Mouse (Mus musculus) ES-Bruce4 (cell line): ENCODE data around the gene Stx12. TPM values are rescaled to one million over a fixed set of nuclear protein-coding genes. Genes with fewer than 3 reads are reported as not detected.

Experiments used
- H3K27ac ChIP-seq: 2 replicates; pipeline ENCODE4 v1.5.1; 2012; ENCODE audit warnings: low read length, inconsistent platforms; ENCODE audit not compliant: insufficient read depth
- H3K27me3 ChIP-seq: 2 replicates; pipeline ENCODE4 v1.6.1; 2012; ENCODE audit warnings: mild to moderate bottlenecking, low read length, inconsistent platforms; ENCODE audit not compliant: control insufficient read depth, poor library complexity, insufficient read depth, severe bottlenecking
- H3K36me3 ChIP-seq: 2 replicates; pipeline ENCODE4 v1.6.1; 2012; ENCODE audit warnings: inconsistent platforms, mild to moderate bottlenecking, low read length, moderate library complexity; ENCODE audit not compliant: control insufficient read depth, poor library complexity, insufficient read depth, severe bottlenecking
- H3K4me1 ChIP-seq: one replicate; pipeline ENCODE4 v1.8.1; 2011; ENCODE audit warnings: low read length; ENCODE audit not compliant: control insufficient read depth, insufficient read depth
- H3K4me3 ChIP-seq: 2 replicates; pipeline ENCODE4 v1.5.1; 2011; ENCODE audit warnings: low read depth, mild to moderate bottlenecking, low read length
- H3K9ac ChIP-seq: 2 replicates; pipeline ENCODE4 v1.6.1; 2012; ENCODE audit warnings: low read depth, mild to moderate bottlenecking, inconsistent platforms; ENCODE audit not compliant: poor library complexity, severe bottlenecking
- H3K9me3 ChIP-seq: replicated peaks from 2 replicates; pipeline ENCODE4 v1.6.1; 2012; ENCODE audit warnings: mild to moderate bottlenecking, low read length, inconsistent platforms; ENCODE audit not compliant: control insufficient read depth, poor library complexity, insufficient read depth, severe bottlenecking
- CTCF ChIP-seq: IDR thresholded peaks from one replicate; pipeline ENCODE4 v1.8.1; 2011; ENCODE audit warnings: low read depth, low read length
- EP300 ChIP-seq: IDR thresholded peaks from 2 replicates; pipeline ENCODE4 v1.6.1; 2011; ENCODE audit warnings: low read depth, low read length; ENCODE audit not compliant: insufficient read depth
- POLR2A ChIP-seq: IDR thresholded peaks from one replicate; pipeline ENCODE4 v1.8.1; 2011; ENCODE audit warnings: low read length; ENCODE audit not compliant: insufficient read depth
- polyA plus RNA-seq: library from polyadenylated mRNA; stranded (reverse); fragments of >200 nt; gene quantifications from 2 replicates; pipeline ENCODE4 v1.2.4, GENCODE M21; 2011; ENCODE audit warnings: low read depth; ENCODE audit not compliant: missing spikeins, insufficient read depth, insufficient read length

Stx12 gene
- polyA plus RNA-seq, 1 experiment = 58.4 TPM

DNA sequence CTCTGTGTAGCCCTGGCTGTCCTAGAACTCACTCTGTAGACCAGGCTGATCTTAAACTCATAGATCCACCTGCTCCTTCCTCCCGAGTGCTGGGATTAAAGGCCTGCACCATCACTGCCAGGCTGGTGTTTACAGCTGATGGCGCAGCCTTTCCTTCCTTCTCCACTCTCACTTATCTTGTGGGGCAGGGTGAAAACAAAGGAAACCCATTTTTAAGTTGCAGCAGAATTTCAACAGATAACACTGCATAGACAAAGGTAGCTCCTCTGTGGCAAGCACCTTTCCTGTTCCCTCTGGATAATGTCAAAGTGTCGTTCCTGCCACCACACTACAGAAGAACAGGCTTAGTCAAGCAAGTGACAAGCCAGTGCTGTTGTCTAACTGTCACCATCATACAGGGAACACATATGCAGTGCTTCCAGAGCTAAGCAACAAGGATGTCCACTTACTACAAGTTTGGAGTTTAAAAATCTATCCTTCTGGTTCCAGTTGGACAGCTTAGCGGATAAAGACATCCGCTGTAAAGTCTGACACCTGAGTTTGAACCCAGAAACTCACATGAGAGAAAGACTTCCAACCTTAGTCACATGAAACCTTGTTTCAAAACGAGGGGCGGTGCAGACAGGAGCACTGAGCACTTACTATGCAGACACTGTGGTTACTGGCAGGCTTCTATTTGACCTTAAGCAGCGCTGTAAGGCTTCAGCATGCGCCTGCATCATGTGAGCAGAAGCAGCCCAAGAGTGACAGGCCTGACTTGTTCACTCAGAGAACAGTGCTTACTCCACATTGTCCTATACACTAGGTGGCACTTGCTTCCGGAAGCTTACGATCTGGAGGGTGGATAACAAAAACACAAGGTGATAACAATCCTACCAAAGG, 10.6 kb downstream of the Stx12 start:
- Histone ChIP-seq H3K27ac (no peak overlapping the region), H3K9me3 (no peaks in the 10 kb centered on the region), H3K4me3 (peak overlapping the region; percentile 12; the same call in 1 of the 2 replicates), H3K36me3 (peaks cover 8% of the 10 kb centered on the region; the same call in 1 of the 2 replicates), H3K4me1 (no peaks in the 10 kb centered on the region), H3K9ac (no peak overlapping the region), H3K27me3 (no peaks in the 10 kb centered on the region)
- TF ChIP-seq EP300 (no peak), POLR2A (no peak), CTCF (no peak)

GRCm38 (mm10) chr4:132871116-132871515, 13.2 kb downstream of the Stx12 start:
- Histone ChIP-seq H3K4me1 (no peaks in the 10 kb centered on the region), H3K9ac (no peak overlapping the region), H3K27me3 (no peaks in the 10 kb centered on the region), H3K36me3 (peaks cover 15% of the 10 kb centered on the region), H3K27ac (no peak overlapping the region), H3K9me3 (no peaks in the 10 kb centered on the region), H3K4me3 (no peak overlapping the region)
- no peak for TF ChIP-seq POLR2A
- no peak for TF ChIP-seq EP300
- no peak for TF ChIP-seq CTCF

- Histone ChIP-seq H3K27ac (no peak overlapping the region), H3K36me3 (peaks cover 26% of the 10 kb centered on the region), H3K9me3 (no peaks in the 10 kb centered on the region)
These were observed 19.5 kb downstream of the Stx12 start for GRCm38 (mm10) chr4:132864856-132865255.

GRCm38 (mm10) chr4:132863012-132863411, 21.3 kb downstream of the Stx12 start:
- Histone ChIP-seq H3K27ac (no peak overlapping the region), H3K27me3 (no peaks in the 10 kb centered on the region), H3K4me1 (no peaks in the 10 kb centered on the region), H3K9ac (no peak overlapping the region), H3K36me3 (peaks cover 23% of the 10 kb centered on the region), H3K4me3 (no peak overlapping the region), H3K9me3 (no peaks in the 10 kb centered on the region)
- TF ChIP-seq POLR2A = no peak
- no peak for TF ChIP-seq CTCF
- TF ChIP-seq EP300 = no peak

More at GRCm38 (mm10) chr4:132864856-132865255, 19.5 kb downstream of the Stx12 start:
- Histone ChIP-seq H3K9ac (no peak overlapping the region), H3K4me1 (no peaks in the 10 kb centered on the region), H3K4me3 (no peak overlapping the region), H3K27me3 (no peaks in the 10 kb centered on the region)
- no peak for TF ChIP-seq EP300
- no peak for TF ChIP-seq CTCF
- TF ChIP-seq POLR2A = no peak

DNA sequence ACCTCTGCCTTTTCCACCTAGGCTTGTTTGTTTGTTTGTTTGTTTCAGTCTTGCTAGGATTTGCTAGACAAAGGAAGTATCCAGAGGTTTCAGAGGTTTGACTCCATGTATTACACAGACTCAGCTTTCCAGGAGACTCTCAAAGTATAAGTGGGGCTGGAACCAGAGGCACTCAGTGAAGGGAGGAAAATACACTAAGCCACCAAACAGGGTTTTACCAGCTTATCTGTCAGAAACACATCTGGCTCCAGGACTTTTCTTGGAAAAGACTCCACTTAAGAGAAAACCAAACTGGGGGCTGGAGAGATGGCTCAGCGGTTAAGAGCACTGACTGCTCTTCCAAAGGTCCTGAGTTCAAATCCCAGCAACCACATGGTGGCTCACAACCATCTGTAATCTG, 23.4 kb downstream of the Stx12 start:
- Histone ChIP-seq H3K9ac (no peak overlapping the region), H3K9me3 (no peaks in the 10 kb centered on the region), H3K4me1 (no peaks in the 10 kb centered on the region), H3K27me3 (no peaks in the 10 kb centered on the region), H3K36me3 (peaks cover 34% of the 10 kb centered on the region), H3K4me3 (no peak overlapping the region), H3K27ac (no peak overlapping the region)
- TF ChIP-seq CTCF (no peak), POLR2A (no peak), EP300 (no peak)

- Histone ChIP-seq H3K4me1 (no peaks in the 10 kb centered on the region), H3K9me3 (no peaks in the 10 kb centered on the region), H3K27me3 (no peaks in the 10 kb centered on the region), H3K27ac (peak overlapping the region; percentile 84), H3K36me3 (peaks cover 23% of the 10 kb centered on the region), H3K4me3 (no peak overlapping the region), H3K9ac (peak overlapping the region; percentile 63)
- TF ChIP-seq POLR2A = no peak
- no peak for TF ChIP-seq EP300
- no peak for TF ChIP-seq CTCF
These were observed 40.6 kb downstream of the Stx12 start for GRCm38 (mm10) chr4:132843705-132844071.
